Mouse (Mus musculus): ENCODE measurements around the gene Slc22a14. TPM values are rescaled to one million over a fixed set of nuclear protein-coding genes. Genes with fewer than 3 reads are reported as not detected.

The Slc22a14 gene
- total and polyA plus RNA-seq, 3 experiments = not detected

GRCm38 (mm10) chr9:119328488-119328887 is 36.9 kb downstream of the Slc22a14 start (continued):
- TF ChIP-seq MEF2A (IDR thresholded peaks at IDR 0.05; ENCODE audit: extremely low read depth, insufficient replicate concordance, low read depth, low read length, poor library complexity, severe bottlenecking) (peak; percentile 100), RCOR1 (IDR thresholded peaks at IDR 0.05; ENCODE audit: low read depth, low read length) (peak; percentile 69), MXI1 (IDR thresholded peaks at IDR 0.05; ENCODE audit: low read depth, low read length) (peak; percentile 87), NELFE (IDR thresholded peaks at IDR 0.05; ENCODE audit: low read depth, low read length) (peak; percentile 34; the same call in 1 of the 2 replicates), MAFK (IDR thresholded peaks at IDR 0.05; ENCODE audit: borderline replicate concordance, low read depth, low read length) (peak; percentile 65; the same call in 1 of the 2 replicates), CHD2 (IDR thresholded peaks at IDR 0.05; ENCODE audit: low read length) (no peak), JUND (IDR thresholded peaks at IDR 0.05; ENCODE audit: low read depth, low read length) (no peak), USF1 (IDR thresholded peaks at IDR 0.05; ENCODE audit: low read depth, low read length) (no peak), ZC3H11A (IDR thresholded peaks at IDR 0.05; ENCODE audit: low read depth, low read length) (peak; percentile 26; the same call in 1 of the 2 replicates), USF2 (IDR thresholded peaks at IDR 0.05; ENCODE audit: borderline replicate concordance in 1 of 2, insufficient read depth in 1 of 2, low read depth in 1 of 2, low read length in 2 of 2) (no peak), SMC3 (IDR thresholded peaks at IDR 0.05; ENCODE audit: low read depth, low read length) (no peak)

- Histone ChIP-seq H3K9me3 (replicated peaks; ENCODE audit: insufficient read depth, low read length) (no peaks in the 10 kb centered on the region), H3K4me3 (ENCODE audit: control insufficient read depth in 1 of 2, insufficient read depth in 1 of 2, low read depth in 2 of 2, low read length in 2 of 2) (peak overlapping the region in 1 of 2 experiments; percentile 76; a peak in 2 of 4 replicates), H3K9ac (ENCODE audit: control insufficient read depth, low read depth, low read length, poor library complexity, severe bottlenecking) (peak overlapping the region; percentile 39), H3K4me1 (ENCODE audit: control insufficient read depth in 1 of 2, insufficient read depth in 2 of 2, low read length in 2 of 2) (peaks cover 11 to 20% of the 10 kb centered on the region in 2 experiments), H3K79me2 (ENCODE audit: control insufficient read depth, insufficient read depth, low read length, poor library complexity) (peaks cover 33% of the 10 kb centered on the region), H3K27me3 (ENCODE audit: control insufficient read depth in 1 of 2, insufficient read depth in 2 of 2, low read length in 2 of 2) (no peaks in the 10 kb centered on the region), H3K27ac (ENCODE audit: control insufficient read depth, low read depth, low read length) (no peak overlapping the region), H3K36me3 (ENCODE audit: control insufficient read depth in 1 of 2, insufficient read depth in 2 of 2, low read length in 2 of 2) (peaks cover 0 to 26% of the 10 kb centered on the region in 2 experiments; a peak in 2 of 4 replicates)
- TF ChIP-seq ZMIZ1 (IDR thresholded peaks at IDR 0.05; ENCODE audit: low read depth, low read length) (no peak), CTCF (IDR thresholded peaks at IDR 0.05 in 2 of 3, conservative IDR thresholded peaks at IDR 0.05 in 1 of 3; ENCODE audit: control insufficient read depth in 1 of 3, insufficient read depth in 1 of 3, low read depth in 2 of 3, low read length in 3 of 3, poor library complexity in 1 of 3, severe bottlenecking in 1 of 3) (no peak), ETS1 (IDR thresholded peaks at IDR 0.05; ENCODE audit: low read depth, low read length) (no peak), EP300 (IDR thresholded peaks at IDR 0.05; ENCODE audit: low read depth in 1 of 2, low read length in 2 of 2) (no peak), ELF1 (IDR thresholded peaks at IDR 0.05; ENCODE audit: low read depth, low read length) (no peak), ZNF384 (IDR thresholded peaks at IDR 0.05; ENCODE audit: low read depth, low read length) (0 out of 2 replicates have a peak, but pooled peaks have one; percentile 56), TBP (IDR thresholded peaks at IDR 0.05; ENCODE audit: low read depth, low read length) (no peak), POLR2AphosphoS5 (IDR thresholded peaks at IDR 0.05; ENCODE audit: borderline replicate concordance, low read depth, low read length) (no peak), MYC (IDR thresholded peaks at IDR 0.05; ENCODE audit: low read depth, low read length) (no peak)
- DNase-seq (ENCODE audit: low read depth, low spot score) = no peak
Measured at GRCm38 (mm10) chr9:119324130-119324529, 41.2 kb downstream of the Slc22a14 start.
